Mouse (Mus musculus) ovary, postnatal 10 days (tissue): ENCODE results near the gene Phf3.
"Not testable (repeated sequence)": the region's sequence is repeated elsewhere in the genome, so short reads cannot be mapped to it uniquely, and the experiment has no call there.

ENCODE experiments used
- DNase-seq: peaks from one replicate; pipeline ENCODE4 v3.0.0; 2022; ENCODE audit warnings: low spot score

The Phf3 gene

DNA sequence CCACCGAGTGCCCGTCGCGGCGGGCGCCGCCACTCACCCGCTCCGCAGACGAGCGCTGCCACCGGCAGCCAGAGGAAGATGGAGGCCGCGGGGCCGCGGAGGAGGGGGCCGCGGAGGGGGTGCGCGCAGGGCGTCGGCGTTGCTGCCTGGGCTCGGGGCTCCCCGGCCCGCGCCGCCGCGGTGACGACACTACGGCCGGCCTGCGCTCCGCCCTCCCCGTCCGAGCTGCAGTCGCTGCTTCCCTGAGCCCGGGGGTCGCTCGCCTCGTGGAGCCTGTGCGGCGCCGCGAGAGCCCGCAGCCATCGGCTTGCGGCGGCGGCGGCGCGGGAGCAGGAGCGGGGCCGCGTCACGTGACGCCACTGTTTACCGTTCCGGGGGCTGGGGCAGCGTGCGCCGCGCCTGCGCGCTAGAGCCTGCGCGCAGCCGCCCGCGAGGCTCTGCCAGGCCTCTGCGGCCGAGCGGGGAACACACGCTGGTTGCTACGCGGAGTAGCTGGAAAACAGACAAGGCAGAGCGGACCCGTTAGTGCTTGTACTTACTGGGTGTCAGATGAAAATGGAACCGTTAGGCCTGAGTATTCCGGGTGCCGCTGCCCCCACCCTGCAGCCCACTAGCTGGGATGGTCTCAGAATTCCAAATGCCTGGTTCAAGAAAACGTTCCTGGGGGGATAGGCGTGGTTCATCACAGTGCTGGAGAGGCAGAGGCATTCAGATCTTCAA lies at the start of gene Phf3:
Gene Phf3, minus strand, starts transcription at position 381 of the 720 bp plus-strand sequence.
- peak; percentile 85 for DNase-seq

DNA sequence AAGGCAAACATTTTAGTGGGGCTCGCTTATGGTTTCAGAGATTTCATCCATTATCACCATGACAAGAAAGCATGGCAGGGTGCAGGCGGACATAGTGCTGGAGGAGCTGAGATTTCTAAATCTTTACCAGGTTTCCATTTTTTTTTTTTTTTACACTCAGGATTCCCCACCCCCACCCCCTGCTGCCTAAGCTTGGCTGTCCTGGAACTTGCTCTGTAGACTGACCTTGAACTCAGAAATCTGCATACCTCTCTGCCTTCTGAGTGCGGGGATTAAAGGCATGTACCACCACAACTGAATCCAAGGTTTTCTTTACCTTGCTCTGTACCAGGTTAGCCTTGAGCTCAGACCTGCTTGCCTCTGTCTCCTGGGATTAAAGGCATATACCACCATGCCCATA lies 48.5 kb upstream of the Phf3 start:
- DNase-seq = no peak

DNA sequence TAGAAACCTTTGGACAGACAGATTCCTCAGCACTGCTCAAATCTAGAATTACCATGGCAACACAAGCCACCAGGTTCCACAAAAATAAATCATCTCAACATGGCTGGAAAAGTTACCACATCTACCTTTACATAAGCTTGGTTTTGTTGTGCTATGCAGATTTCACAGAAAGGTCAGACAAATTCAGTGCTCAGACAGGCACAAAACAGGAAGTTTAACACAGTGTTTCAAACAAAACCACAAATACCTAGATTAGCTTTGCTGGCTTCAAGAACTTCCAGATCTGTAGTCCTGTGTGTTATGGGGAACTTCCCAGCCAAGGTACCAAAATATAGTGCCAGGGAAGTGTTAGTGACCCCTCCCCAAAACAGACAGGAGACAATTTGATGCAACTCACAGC lies 47.5 kb upstream of the Phf3 start:
- no peak for DNase-seq

DNA sequence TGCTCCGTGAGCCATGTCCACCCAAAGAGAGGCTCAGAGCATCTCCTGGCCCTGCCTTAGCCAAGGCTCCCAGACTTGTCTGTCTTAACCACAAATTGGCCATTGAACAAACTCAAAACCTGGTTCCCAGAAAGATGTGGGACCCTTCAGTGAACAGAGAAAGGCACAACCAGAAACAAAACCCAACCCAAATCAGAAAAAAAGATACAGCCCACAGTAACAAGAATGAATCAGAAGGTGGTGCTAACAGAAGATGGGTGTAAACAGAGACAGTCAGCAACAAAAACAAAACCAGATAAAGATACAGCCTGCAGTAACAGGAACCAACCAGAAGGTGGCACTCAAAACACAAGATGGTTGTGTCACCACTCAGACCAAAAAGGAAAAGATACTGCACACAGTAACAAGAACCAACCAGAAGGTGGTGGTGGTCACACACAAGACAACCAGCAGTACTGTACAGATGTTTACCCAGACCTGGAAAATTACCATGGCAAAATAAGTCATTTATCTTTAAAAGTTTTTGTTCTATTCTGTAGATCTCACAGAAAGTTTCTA lies 47.0 kb upstream of the Phf3 start:
- DNase-seq = no peak

DNA sequence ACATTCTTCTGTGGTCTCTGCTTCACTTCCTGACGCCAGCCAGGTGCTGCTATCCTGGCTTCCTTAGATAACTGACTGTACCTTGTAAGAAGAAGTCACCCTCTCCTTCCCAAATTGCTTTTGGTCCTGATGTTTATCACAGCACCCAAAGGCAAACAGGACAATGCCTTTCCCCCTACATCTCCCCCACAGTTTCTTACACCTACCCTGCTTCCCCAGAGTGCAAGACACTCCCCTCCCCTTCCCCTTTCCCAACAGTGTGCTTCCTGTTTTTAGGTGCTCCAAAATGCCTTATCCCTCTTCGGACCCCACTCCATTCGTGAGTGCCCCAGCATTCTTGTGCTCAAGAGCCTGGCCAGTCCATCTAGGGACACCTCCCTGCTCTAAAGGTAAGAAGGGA lies 36.5 kb upstream of the Phf3 start:
- DNase-seq = no peak

DNA sequence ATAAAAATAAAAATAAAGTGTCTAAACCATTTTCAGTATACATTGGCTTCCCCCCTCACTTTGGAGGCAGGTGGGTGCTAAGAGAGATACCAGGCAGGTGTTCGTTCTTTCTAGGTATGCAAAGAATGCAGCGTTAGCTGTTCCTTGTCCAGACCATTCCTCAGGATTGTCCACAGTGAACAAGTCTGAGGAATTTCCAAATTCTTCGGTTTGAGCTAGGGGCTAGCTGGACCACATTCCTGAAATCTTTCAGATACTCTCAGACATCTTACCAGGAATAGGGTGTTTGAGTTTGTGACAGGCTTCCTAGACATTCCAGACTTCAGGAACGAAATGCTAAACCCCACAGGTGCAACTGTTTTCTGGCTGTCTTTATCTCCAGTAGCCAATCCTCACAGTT lies 35.1 kb upstream of the Phf3 start:
- no peak for DNase-seq

DNA sequence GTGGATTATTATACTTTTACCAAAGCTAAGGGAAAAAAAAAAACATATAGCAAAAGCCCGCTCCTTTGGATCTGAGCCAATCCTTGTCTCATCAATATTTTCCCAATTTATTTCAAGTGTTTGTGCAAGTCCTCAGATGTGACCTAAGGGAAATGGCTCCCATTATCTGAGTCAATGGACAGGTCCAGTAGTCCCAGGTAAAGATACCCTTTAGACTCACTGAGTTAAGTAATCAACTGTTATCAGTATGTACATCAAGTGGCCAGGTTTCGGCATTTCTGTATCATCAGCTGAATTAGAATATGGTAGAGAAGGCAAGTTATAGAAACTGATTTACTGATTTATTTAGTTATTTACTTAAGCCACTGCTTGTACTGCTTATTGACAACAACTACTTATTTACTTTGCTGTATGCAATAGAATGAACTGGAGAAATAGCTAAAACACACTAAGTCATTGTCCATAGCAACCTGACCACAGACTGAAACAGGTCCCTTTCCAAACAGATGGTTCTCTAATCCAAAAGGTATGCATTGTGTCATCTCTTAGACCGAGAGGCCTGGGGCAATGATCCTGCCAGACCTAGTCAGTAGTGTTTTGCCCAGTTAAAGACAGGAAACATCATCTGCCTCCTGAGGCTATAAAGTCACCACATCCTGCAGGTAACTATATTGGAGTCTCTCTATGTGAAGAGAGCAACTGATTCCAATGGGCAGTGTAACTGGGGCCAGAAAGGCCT lies 29.9 kb upstream of the Phf3 start:
- no peak for DNase-seq

DNA sequence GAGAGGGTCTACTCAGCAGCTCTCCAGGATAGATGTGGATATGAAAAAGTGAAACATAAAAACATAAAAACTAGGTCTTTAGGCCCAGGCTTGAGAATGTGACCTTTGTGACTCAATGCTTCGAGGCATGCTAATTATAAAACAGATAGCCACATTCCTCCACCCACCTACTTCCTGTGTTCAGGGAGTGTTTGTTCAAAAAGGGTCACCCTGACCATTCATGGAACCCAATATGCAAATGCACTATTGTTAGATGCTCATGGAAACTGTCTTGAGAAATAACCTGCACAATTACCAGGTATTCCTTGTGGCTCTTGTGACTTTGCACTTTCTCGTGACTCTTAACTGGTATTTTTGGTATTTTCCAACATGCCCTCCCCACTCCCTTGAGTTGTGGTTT lies 25.0 kb upstream of the Phf3 start:
- DNase-seq = no peak

DNA sequence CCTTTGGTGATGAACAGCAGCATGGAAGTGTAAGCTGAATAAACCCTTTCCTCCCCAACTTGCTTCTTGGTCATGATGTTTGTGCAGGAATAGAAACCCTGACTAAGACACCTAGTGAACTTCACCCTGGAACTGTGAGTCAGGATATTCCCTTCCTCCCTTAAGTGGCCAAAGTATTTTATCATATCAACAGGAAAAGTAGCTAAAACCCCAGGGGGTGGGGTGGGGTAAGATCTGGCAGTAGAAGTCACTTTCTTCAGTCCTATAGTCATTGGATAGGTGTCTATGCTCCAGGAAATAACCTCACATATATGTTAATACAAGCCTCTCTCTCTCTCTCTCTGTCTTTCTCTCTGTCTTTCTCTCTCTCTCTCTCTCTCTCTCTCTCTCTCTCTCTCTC lies 21.6 kb upstream of the Phf3 start:
- DNase-seq = not testable (repeated sequence)

DNA sequence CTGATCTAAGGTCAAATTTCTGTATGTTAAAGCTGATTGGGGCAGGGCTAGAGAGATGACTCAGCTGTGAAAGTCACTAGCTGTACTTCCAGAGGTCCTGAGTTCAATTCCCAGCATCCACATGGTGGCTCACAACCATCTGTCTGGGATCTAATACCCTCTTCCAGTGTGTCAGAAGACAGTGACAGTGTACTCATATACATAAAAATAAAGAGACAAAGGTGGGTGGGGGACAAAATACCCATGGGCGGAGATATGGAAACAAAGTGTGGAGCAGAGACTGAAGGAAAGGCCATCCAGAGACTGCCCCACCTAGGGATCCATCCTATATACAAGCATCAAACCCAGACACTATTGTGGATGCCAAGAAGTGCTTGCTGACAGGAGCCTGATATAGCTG lies 10.1 kb upstream of the Phf3 start:
- not testable (repeated sequence) for DNase-seq

DNA sequence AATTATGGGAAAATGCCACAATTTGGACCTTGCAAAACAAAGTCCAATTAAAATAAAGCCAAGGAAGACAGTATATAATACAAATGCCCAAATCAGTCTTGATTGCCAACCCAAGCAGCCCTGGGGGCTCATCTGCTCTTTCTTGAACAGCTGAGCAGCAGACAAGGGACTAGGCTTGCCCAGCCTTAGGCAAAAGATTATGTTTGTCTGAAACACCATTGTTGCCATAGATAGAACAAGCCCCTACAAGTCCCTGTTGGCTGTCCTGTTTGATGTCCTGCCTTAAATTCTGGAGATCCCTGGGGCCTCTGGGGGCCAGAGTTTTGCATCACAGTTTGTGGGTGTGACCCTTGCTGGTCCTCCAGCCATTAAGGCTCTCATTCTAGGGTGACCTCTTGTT lies 2.0 kb upstream of the Phf3 start:
- DNase-seq = no peak

DNA sequence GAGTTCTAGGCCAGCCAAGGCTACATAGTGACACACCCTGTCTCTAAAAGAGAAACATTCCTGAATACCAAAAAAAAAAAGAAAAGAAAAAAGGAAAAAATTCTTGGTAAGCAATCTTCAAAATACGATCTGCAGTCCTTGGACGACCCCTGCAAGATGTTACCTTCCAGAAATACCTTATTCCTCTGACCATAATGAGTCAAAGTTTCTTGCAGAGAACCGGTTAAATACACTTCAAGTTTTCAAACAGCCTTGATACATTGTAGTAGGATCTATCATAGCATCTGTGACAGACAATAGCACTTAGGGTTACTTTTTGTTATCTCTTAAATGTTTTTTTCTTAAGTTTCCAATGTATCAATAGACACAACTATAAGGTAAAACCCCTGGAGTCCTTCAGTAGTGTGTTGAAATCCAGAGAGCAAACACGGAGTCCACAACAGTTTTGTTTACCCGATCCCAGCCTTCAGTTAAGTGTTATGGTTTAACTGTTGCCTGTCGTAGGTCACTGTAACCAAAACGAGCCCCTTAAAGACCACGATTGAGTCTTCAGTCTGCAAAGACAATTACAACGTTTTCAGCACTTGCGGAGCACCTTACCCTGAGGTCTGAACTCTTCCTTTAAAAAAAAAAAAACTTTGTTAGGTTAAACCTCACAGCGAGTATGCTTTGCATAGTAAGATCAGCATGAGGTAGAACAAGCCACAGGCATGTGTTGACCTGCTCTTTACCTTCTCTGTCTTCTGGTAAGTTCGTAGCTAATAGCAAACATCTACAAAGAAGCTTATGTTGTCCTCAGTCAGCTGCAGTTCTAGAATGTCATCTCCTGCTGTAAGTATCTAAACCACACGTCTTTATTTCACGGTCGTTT lies 775 bp upstream of the Phf3 start:
- no peak for DNase-seq

DNA sequence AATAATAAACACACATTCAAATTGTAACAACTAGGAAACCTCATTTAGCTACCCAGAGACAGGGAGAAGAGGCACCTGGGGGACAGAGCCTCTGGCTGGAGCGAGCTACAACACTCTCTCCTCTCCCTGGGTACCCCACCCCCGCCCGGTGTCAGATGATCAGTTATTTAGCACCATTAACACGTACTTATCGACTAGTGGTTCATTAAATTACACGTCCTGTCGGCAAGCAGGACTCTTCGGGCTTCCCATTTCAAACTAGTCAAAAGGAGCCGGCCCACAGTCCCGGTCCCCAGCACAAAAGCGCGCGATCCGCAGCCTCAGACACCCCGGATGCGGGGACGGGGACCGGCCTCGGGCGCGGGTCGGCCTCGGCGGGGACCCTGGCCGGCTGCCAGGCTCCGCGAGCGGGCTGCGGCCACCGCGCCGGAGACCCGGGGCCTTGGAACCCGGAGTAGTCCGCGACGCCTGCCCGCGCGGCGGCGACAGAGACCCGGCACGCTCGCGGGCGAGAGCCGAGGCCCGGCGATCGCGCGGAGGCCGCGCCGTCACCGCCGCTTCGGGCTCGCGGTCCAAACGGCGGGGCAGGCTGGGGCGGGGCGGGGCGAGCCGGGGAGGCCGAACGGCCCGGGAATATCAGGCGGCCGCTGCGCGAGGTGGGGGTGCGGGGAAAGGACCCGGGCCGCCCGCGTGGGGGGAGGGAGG lies 733 bp downstream of the Phf3 start:
- no peak for DNase-seq

DNA sequence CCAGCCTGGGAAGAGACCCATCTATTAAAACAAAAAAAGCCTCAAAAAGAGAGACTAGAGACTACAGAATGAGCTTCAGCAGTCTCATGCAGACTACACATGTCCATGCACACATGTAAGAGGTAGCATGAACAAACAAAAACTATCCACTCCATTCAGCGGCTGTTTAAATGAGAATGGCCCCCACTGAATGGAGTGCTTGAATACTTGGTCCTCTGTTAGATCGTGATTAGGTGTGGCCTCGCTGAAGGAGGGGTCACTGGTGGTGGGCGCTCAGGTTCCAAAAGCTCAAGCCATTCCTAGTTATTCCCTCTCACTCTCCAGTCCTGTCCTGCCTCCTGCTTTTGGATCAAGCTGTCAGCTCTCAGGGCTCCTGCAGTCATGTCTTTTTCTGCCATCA lies 5.9 kb downstream of the Phf3 start:
- DNase-seq = no peak

DNA sequence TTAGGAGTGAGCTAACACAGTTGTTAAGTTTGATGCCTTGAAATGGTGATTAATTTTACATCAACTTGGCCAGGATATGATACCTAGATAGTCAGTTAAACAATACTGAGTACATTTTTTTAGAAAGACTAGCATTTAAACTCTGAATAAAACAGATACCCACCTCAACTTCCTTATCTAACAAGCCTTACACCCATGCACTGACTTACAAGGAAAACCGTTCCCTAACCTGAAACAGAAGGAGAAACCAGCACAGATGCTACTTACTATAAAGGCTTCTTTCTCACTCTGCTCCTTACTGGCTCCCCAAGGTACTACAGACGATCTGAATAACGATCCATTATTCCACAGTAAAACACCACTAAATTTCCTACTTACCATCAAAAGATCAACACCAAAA lies 21.2 kb downstream of the Phf3 start:
- no peak for DNase-seq

DNA sequence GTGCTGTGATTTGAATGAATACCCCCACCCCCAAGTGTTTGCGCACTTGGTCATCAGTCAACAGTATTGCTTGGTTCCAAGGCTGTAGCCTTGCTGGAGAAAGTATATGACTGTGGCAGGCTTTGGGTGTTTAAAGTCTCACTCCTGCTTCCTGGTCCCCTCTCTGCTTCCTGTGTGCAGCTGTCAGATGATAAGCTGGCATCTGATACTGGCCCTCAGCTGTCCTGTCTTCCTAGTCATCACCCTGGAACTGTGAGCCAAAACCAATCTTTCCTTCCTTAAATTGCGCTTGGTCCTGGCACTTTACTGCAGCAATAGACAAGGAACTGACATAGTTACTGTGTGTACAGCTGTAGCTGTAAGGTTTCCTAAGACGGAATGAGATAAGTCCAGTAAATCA lies 21.8 kb downstream of the Phf3 start:
- DNase-seq = no peak

DNA sequence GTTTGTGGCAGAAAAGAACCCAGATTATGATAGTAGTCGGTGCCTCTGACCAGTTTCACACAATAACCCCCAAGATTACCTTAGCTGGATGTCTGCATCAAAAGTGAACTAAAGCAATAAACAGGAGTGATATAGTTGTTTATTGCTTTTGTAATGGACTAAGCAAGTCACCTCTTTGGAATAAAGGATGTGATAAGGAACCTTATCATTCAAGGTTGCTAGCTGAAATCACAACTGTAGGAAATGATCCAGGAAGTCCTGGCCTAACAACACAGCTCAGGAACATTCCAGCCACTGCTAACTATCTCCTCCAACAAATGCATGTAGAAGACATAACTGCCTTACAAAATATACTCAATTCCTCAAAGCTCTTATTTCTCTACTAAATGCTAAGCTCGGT lies 22.8 kb downstream of the Phf3 start:
- no peak for DNase-seq

DNA sequence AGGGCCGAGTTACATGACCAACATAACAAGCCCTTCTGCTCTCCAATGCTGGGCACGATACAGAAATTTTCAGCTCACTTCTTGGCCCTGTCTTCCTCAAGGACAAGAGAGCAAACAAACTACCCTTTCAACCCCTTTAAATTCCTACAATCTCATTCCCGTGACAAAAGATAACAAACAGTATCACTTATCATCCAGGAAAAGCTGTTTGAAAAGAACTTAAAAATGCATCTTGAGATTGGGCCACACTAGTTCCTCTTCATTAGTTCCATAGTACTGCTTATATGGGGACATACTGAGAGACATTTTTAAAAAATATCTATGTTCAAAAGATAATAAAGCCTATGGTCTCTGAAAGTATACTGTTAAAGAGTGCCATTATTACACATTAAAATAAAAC lies 23.8 kb downstream of the Phf3 start:
- no peak for DNase-seq

DNA sequence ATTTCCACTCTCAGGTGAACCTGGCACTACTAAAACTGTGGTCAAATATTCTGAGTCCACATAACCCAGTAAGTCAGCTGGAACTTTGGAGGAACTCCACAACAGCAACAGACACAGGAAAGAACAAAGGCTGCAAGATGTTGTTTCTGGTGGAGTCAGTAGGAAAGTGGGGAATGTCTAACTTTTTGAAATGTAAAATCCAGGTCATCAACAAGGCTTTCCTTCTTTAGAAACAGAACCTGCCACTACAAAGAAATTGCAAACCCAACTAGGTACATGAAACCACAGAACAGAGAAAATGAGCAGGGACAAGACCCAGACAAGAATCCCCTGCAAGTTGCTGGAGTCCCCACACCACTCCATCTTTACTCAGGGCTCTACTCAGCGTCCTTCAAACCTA lies 26.0 kb downstream of the Phf3 start:
- DNase-seq = no peak

DNA sequence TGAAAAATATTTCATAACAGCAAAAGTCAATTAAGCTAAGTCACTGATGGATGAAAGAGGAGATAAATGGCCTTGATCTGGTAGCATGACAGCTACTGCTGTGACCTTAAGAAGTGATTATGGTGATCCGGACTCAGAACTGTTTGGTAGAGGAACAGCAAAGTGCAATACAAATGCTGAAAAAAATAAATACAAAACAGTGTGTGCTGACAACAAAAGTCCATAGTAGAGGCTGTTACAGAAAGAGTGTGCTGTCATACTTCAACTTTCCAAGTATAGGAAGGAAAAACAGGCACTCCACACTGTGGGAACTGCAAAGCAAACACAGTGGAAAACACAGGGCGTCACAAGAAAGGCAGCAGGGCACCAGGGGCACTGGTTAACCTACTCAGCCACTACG lies 34.1 kb downstream of the Phf3 start:
- no peak for DNase-seq

DNA sequence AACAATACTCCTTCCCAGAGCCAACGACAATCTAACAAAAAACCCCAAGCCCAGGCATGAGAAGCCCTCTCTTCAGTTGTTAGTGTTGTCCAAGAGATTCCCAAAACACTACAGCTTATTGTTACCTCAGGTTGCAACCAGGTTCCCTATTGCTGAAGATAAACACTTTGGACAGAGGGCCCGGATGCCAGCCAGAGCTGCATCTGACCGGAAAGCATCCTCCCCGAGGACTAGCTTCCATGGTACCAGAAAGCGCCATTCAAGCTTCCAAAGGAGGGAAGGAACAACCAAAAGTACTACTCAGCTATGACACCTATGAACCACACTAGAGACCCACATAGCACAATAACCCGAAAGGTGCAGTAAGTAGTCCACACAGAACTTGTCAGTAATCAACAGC lies 38.2 kb downstream of the Phf3 start:
- DNase-seq = no peak

DNA sequence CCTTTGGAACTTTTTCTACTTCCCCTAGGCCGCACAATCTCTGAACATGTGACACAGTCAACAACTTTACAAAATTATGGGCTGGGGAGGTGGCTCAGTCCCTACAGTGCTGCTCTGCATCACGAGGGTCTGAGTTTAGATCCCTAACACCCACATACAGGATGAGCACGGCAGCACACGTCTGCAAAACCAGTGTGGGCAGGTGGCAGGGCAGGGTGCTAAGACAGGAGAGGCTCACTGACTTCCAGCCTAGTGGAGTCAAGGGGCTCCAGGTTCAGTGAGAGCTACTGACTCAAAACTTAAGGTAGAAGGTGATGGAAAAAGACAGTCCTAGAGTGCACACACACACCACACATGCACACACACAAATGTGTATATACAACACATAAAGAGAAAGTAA lies 40.9 kb downstream of the Phf3 start:
- DNase-seq = no peak
